Mouse (Mus musculus) layer of hippocampus, adult 6 months (tissue): ENCODE data around the gene Eef1akmt2. TPM values are rescaled to one million over a fixed set of nuclear protein-coding genes. Genes with fewer than 3 reads are reported as not detected.

Source experiments
- long read RNA-seq, 2 experiments: library from polyadenylated mRNA; unstranded; transcript quantifications; one replicate each; pipeline ENCODE4 v2.0.0; 2019 to 2020
- polyA plus RNA-seq: library from polyadenylated mRNA; unstranded; fragments of <200 nt; fragmentation: Nextera tagmentation; gene quantifications from 2 replicates; pipeline ENCODE4 v1.2.3, GENCODE M21; 2021

The Eef1akmt2 gene
- polyA plus RNA-seq, result 53.3 and 56.7 TPM in 2 replicates
- long read RNA-seq, experiment 1, transcript Eef1akmt2-201 (6 exons, 1,107 nt), result major isoform, 17 of 55 reads
- long read RNA-seq, experiment 1, partial matches to known transcripts, result 9 of 55 reads
- long read RNA-seq, experiment 1, other reads (novel, unspliced or antisense), result 25 of 55 reads
- long read RNA-seq, experiment 2, transcript Eef1akmt2-206 (3 exons, 811 nt), result major isoform, 22 of 66 reads
- long read RNA-seq, experiment 2, transcript Eef1akmt2-201 (6 exons, 1,107 nt), result minor isoform, 17 of 66 reads
- long read RNA-seq, experiment 2, partial matches to known transcripts, result 12 of 66 reads
- long read RNA-seq, experiment 2, other reads (novel, unspliced or antisense), result 14 of 66 reads

DNA sequence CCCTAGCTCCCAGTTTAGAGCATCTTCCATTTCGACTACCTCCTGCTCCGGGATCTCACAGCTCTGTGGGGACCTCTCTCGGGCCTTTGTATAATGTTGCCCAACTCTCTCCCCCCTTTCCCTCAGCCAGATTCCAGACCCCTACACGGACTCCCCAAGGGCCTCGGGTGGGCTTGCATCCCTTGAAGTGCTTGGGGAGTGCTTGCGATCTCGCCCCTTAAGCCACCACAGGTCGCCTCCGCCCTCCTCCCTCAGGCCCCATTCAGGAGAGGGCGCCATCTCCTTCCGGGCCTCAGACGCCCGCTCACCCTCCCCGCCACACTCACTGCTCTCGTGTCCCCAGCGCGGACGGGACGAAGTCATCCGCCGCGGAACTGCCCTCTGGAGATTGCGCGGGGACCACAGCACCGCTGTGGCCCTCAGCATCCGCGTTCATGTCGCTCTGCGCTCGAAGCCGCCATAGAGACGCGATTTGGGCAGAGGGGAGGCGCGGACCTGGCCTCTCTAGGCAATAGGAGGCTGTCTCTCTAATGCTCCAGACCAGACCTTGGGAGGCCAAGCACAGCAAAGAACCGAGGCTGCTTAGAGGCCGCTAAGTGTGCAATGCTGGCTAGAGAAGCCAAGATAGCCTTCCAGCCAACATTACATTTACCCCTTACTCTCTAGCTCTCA lies at the start of gene Eef1akmt2:
TSS of gene Eef1akmt2 (minus strand) at position 501 of the 672 bp plus-strand sequence.

DNA sequence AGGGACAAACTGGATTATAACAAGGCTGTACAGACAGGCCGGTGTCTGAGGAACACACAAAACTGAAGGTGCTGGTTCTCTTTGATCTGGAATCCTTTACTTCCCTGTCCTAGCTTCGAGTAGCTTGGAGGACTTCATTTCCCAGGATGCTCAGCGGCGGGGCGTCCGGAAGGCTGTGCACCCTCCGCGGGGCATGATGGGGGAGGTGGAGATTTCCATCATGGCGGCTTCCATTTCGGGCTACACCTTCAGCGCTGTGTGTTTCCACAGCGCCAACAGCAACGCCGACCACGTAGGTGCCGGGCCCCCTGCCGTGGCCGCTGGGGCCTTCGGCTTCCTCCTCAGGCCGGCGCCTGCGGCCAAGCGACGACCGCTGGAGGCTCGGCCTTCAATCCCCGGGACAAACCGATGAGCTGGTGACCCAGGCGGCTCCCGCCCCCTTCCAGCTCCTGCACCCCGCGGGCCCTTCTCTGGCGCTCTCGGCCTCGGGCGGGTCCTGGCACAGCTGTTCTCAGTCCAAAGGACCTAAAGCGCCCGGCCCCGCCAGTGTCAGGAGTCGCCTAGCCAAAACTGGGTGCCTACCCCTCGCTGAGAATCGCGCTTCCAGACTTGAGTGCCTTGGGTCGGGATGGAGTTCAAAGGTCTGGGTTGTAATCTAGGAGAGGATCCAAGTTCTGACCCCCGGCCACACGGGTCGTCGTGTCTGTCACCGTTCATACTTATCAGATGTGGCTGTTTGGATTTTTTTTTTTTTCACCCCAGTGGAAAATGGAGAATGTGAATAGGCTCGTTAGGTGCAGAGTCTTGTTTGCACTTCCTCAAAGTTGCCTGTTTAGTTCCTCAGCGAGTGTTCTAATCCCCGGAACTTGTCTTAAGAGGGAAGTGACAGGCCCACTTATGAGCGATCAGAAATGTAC lies 6.8 kb upstream of the Eef1akmt2 start, which contains the start of gene Abraxas2:
TSS of gene Abraxas2 (plus strand) at position 184 of the 917 bp plus-strand sequence.

DNA sequence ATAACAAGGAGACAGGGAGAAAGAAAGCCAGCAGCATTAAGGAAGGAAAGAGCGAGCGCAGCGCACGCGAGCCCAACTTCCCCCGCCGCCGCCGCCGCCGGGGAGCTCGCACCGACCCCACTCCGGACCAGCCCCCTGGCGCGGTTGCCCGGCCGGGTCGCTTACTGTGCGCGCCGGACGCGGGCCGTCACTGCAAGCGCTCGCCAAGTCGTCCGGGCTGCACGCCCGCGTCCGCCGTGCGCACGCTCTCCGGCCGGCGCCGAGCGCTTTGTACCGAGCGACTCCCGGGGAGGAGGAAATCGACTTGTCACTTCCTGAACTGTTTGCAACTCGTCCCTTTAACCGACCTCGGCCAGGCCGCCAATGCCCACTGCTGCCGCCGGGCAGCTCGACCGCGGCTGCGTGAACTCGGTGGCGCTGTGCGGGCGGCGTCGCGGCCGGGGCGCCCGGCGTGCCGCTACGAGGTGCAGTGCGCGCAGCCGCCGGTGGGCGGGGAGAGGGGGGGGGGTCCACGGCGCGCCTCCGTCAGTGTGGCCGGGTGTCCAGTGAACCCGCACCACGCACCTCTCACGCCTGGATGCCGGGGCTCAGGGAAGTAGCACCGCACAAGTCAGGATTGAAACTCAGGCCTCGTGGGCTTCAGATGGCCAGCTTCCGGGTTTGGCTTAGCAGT lies 38.9 kb downstream of the Eef1akmt2 start, which contains the start of gene Fam53b:
TSS of gene Fam53b (minus strand) at position 471 of the 673 bp plus-strand sequence.

Other genes starting within 250 kb of the Eef1akmt2 start
- 26.9 and 29.3 TPM in 2 replicates for gene Lhpp, start 242.0 kb downstream of the Eef1akmt2 start, polyA plus RNA-seq
- 21.9 and 24.2 TPM in 2 replicates for gene Fam53b, start 38.8 kb downstream of the Eef1akmt2 start, polyA plus RNA-seq
- 41.6 and 42.8 TPM in 2 replicates for gene Abraxas2, start 6.6 kb upstream of the Eef1akmt2 start, polyA plus RNA-seq
- gene Zranb1, start 78.5 kb upstream of the Eef1akmt2 start, polyA plus RNA-seq, result 9.7 and 9.8 TPM in 2 replicates